Mouse (Mus musculus): ENCODE measurements around the gene Lbp. TPM values are rescaled to one million over a fixed set of nuclear protein-coding genes. Genes with fewer than 3 reads are reported as not detected.
A peak's percentile ranks its signal among the peaks of the same experiment; 100 is the strongest.

Gene Lbp
- total RNA-seq, 2 experiments from 2014 or later: 5.9 to 6.6 TPM

GRCm38 (mm10) chr2:158359757-158360620, 53.7 kb downstream of the Lbp start:
- intact Hi-C loops (cut with DNase I): no loop called here

DNA sequence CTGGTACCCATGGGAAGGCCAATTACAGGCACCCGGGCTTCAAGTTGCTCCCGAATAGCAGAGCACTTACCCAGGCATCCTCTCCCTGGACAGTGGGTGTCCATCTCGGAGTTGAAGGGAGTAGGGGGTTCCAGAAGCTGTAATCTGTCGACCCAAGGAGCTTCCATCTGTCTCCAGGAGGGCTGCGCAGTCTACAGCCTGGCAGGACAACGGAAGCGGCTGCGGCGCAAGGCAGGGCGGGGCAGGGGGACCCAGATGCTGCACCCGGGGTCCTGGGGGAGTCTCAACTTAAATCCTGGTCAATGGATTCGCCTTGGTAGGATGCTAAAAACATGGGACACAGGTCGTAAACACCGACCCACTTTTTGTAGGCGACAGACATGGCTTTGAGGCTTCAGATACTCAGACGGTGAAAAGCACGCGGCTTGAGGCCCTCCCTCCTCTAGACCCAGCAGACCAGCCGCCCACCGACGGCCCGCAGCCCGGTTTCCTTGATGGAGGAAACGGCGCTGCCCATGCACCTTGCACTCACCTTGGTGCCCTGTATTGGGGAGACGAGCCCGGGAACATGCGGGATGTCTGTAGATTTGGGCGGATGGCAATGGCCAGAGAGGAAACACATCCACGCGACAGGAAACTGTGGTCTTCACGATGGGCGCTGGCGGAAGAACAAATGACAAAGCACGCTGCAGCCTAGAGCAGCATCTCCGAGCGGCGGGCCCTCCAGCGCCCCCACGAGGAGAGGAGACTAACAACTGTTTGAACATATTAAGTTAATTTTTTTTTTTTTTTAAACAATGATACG, 54.8 kb downstream of the Lbp start:
- DNase-seq: peak; percentile 86 to 91
- intact Hi-C loops (cut with DNase I): no loop called here

More at GRCm38 (mm10) chr2:158359757-158360620, 53.7 kb downstream of the Lbp start:
- no peak for DNase-seq

DNA sequence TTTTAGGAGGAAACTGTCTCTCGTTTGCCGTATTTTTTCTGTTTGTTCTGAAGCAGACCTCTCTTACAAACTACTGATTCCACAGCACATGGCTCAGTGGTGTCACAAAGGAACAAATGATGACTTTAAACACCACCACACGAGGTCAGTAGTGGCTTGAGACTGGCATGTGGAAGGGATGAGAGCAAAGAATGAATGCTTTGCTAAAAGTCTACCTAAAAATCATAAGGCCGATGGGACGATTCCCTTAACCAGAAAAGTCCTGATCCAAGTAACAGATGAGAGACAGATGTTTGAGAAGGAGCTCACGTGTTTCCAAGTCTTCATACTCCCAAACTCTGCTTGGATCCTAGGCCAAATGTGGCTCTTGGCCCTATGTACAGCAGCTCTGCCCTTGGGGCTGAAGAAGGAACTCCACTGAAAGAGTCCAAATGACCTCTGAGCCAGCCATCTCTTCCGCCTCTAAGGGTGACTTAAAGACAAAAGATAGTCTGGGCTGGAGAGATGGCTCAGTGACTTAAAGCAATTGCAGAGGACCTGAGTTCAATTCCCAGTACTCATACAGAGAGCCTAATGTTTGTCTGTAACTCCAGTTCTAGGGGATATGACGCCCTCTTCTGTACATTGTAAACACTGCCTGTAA, 55.5 kb downstream of the Lbp start:
- intact Hi-C loops (cut with DNase I): no loop called here
- no peak for DNase-seq

DNA sequence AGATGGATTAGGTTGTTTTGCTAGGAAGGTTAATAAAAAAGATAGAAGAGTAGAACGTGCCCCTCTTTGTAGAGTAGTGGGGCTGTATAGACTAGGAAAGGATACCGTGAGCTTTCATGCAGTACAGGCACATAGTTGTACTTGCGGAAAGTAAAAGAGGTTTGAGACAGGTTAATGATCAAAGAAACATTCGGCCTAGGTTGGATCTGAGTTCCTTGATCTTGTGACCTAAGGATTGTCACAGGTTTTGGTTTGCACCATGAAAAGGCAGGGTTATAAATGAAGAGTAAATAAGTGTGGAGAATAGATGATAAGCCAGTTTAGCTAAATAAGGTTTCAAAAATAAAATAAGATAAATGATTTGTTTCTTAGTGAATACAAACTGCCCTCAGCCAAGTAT, 57.9 kb downstream of the Lbp start:
- DNase-seq: no peak
- intact Hi-C loops (cut with DNase I): no loop called here

GRCm38 (mm10) chr2:158365099-158365850, 59.0 kb downstream of the Lbp start:
- DNase-seq: no peak
- intact Hi-C loops (cut with DNase I): no loop called here

GRCm38 (mm10) chr2:158367654-158368053, 61.4 kb downstream of the Lbp start:
- intact Hi-C loops (cut with DNase I): no loop called here
- DNase-seq: no peak

- no peak for DNase-seq
- intact Hi-C loops (cut with DNase I): no loop called here
These were observed 62.0 kb downstream of the Lbp start for GRCm38 (mm10) chr2:158368313-158368712.

GRCm38 (mm10) chr2:158369474-158370172, 63.3 kb downstream of the Lbp start:
- no peak for DNase-seq
- intact Hi-C loops (cut with DNase I): no loop called here

GRCm38 (mm10) chr2:158370173-158370550, 63.9 kb downstream of the Lbp start:
- DNase-seq: peak; percentile 31 to 39
- intact Hi-C loops (cut with DNase I): no loop called here

DNA sequence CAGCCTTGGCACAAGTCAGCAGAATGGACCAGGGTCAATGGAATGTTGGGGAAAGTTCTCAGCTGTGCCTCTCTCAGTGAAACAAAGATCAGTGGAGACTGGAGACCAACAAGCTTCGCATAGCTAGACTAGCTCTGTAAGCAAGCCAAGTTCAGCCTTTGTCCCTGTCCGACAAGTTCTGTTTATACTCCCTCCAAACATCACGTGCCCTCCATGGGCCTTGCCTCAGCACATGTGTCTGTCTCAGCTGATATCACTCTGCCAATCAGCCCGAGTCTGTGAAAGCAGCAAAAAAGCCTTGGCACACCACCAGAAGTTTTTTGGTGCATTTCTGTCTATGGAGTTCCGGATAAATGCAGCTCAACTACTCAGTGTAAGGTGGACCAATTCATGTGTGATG, 66.8 kb downstream of the Lbp start:
- intact Hi-C loops (cut with DNase I): no loop called here
- peak; percentile 8 to 20 for DNase-seq

DNA sequence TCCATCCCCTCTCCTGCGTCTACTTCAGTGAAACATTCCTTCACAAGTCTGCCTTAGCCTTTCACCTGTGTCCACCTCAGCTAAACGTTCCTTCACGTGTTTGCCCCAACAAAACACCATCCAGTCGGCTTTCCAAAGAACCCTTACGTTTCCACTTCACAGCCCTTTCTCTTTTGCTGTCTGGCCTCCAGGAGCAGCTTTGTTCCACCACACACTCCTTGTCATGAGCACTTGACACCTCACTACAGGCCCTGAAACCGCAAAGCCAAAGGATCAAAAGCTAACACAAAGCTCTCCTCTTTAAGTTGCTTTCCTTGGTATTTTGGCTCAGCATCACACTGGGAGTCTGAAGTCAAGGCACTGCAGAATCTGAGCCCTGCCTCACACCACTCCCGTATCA, 67.2 kb downstream of the Lbp start:
- intact Hi-C loops (cut with DNase I): no loop called here

DNA sequence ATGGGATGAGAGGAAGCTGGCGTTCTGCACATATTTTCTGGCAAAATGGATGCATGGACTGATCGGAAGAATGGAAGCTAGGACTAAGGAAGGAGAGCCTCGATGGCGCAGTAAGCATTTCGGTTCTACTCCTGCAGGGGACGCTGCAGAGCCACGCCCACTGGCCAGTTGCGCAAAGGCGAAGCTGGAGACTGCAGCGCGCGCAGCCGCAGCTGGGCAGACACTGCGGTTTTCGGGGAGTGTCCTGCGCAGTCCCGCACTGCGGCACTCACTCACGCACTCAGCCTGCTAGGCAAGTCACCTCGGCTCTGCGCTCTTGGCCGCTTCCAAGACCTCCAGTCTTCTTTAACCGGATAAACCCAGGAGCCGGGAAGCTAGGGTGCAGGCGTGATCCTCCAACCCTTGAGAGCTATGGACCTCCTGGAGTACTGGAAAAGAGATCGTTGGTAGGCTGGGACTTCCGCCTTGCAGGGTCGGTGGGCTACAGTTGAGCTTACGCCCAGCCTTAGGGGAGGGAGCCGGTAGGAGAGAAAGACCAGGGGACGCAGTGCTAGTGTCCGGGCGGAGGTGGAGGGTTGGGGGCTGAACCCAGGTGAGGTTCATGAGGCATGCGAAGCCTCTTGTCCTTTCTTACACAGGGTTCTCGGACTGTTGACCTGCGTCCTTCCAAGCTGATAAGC, 69.3 kb downstream of the Lbp start, which contains the start of gene Snhg11:
TSS of gene Snhg11 (plus strand) at position 196 of the 680 bp plus-strand sequence.
- DNase-seq: peak in 1 of 2 experiments; percentile 27
- intact Hi-C loops (cut with DNase I): no loop called here

More for the DNA sequence above, 67.2 kb downstream of the Lbp start:
- DNase-seq: no peak

DNA sequence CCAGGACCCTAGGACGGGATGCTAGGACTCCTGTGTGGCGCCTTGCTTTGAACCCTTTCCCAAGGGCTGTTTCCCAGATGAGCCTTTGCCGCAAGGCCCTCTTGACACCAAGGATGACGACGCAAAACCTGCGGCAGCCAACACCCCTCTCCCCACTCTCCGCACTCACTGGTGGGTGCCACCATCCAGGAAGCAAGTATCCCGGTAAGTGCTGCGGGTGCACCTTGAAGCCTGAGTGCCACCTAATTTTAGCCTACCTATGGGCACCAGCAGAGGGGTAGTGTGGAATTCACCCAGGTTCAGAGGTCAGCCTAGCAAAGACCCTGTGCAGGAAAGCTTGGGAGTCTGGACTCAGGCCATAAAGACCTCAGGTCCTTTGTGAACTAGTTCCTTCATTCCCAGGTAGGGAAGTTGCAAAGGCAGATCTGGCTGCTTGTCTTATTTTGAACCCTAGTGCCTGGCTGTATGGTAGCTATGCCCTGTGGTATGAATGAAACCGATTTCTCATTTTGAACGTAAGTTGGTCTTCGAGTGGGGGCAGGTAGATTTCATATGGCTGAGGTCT, 69.9 kb downstream of the Lbp start:
- DNase-seq: no peak
- intact Hi-C loops (cut with DNase I): no loop called here

DNA sequence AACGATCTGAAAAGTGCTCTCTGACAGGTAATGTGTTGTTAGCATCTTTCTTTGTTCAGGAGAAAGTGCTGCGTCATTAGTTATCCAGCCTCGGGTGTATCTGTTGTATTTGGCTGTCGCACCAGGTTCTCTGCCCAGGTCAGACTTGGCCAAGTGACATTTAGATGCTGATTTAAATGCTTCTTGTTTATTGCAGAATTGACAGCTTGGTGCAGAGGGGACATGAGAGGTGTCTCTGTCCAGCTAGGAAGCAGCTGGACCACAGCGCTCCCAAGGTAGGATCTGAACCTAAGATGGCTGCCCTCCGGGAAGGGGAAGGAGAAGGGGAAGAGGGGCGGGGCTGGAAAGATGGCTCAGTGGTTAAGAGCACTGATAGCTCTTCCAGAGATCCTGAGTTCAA, 70.5 kb downstream of the Lbp start:
- intact Hi-C loops (cut with DNase I): no loop called here
- no peak for DNase-seq

DNA sequence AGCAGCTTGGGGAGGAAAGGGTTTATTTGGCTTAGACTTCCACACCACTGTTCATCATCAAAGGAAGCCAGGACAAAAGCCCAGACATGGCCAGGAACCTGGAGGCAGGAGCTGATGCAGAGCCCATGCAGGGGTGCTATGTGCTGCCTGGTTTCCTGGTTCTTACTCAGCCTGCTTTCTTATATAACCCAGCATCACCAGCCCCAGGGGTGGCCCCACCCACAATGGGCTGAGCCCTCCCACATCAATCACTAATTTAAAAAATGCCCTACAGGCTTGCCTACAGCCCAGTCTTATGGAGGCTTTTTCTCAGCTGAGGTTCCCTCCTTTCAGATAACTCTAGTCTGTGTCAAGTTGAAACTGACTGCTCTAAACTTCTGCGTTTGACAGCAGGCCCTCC, 71.5 kb downstream of the Lbp start:
- no peak for DNase-seq
- intact Hi-C loops (cut with DNase I): no loop called here

DNA sequence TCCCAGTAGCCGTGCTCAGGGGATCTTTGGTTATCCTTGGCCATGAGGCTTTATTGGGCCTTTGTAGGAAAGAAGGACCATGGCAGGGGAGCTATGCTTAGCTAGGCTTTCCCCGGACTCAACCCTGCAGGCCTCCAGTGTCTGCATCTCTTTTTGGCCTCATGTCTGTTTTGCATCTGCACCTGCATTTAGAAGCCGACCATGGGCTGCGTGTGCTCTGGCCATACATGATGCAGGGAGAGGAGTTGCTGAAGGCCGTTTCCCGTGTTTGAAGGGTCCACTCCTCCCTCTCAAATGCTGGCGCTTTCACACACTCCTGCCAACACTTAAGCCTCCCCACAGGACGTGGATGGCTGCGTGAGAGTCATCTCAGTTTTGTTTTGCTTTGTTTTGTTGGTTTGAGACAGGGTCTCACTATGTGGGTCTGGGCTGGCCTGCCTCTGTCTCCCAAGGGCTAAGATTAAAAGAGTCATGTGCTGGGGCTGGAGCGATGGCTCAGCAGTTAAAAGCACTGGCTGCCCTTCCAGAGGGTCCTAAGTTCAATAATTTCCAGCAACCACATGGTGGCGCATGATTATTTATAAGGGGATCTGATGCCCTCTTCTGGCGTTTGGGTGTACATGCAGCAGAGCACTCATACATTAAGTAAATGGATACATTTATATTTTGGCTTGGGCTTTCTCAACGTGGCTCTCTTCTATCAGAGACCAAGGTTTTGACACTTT, 73.2 kb downstream of the Lbp start:
- intact Hi-C loops (cut with DNase I): loop anchor here (1.0 kb wide), 1 partner anchor 22 kb away; no protein-coding TSS in a partner anchor
- DNase-seq: peak; percentile 53 to 75

Data from heart, postnatal 10 days (tissue).